In the genomic region with DNA sequence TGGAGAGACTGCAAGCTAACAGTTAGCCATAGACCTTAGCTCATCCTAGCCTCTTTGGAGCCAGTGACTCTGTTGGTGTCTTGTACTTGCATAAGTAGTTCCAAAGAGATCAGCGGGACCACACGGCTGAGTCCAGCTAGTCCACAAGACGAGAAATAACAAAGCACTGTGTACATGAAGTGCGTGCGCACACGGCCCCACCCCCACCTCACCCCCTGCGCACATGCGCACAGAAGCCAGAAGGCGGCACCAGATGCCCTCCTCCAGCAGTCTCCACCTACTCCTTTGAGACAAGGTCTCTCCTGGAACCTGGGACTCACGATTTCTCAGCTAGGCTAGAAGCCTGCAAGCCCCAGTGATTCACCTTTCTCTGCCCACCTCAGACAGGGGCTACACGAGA, we compare ENCODE assay signal across 29 mouse cellular contexts. TPM values are rescaled to one million over a fixed set of nuclear protein-coding genes. Genes with fewer than 3 reads are reported as not detected.
A peak's percentile ranks its signal among the peaks of the same experiment; 100 is the strongest.
DNase-seq lines count a peak whose midpoint lies in the region; ATAC-seq and TF ChIP-seq lines count a peak whose summit lies in the region.
"Had no signal": no experiment of that assay in that cellular context is flagged by ENCODE, and none has a peak within 500 bp of the region (broad histone marks: within the 10 kb centered on the region; RNA-seq: fewer than 3 reads in every experiment).

No protein-coding gene starts in this region.

- H3K9me3 ChIP-seq in heart, embryonic 12.5 days (replicated peaks), result peaks cover 12% of the 10 kb centered on the region; the same call in 1 of the 2 replicates
- H3K9me3 ChIP-seq in E14TG2a.4 (ENCODE audit: low read length), result no peaks in the 10 kb centered on the region
- H3K9me3 ChIP-seq: forebrain, embryonic 13.5 days; intestine, embryonic 15.5 days; limb, embryonic 15.5 days; liver, embryonic 15.5 days; lung, embryonic 15.5 days; neural tube, embryonic 13.5 days had no signal

- no peaks in the 10 kb centered on the region for H3K27me3 ChIP-seq in heart, embryonic 12.5 days (replicated peaks)
- no peaks in the 10 kb centered on the region for H3K27me3 ChIP-seq in E14TG2a.4 (ENCODE audit: insufficient read depth, low read length)
- H3K27me3 ChIP-seq: forebrain, embryonic 13.5 days; intestine, embryonic 15.5 days; limb, embryonic 15.5 days; liver, embryonic 15.5 days; lung, embryonic 15.5 days; neural tube, embryonic 13.5 days had no signal

- no peak overlapping the region for H3K9ac ChIP-seq in heart, embryonic 12.5 days
- H3K9ac ChIP-seq: forebrain, embryonic 13.5 days; intestine, embryonic 15.5 days; limb, embryonic 15.5 days; liver, embryonic 15.5 days; lung, embryonic 15.5 days; neural tube, embryonic 13.5 days had no signal

- intact Hi-C loops in heart, postnatal 25 days (cut with DNase I), result no loop called here

- no peak overlapping the region for H3K4me2 ChIP-seq in heart, embryonic 12.5 days
- H3K4me2 ChIP-seq: forebrain, embryonic 13.5 days; intestine, embryonic 15.5 days; limb, embryonic 15.5 days; liver, embryonic 15.5 days; lung, embryonic 15.5 days; neural tube, embryonic 13.5 days had no signal

- peaks cover 25% of the 10 kb centered on the region for H3K4me1 ChIP-seq in heart, embryonic 12.5 days (replicated peaks)
- peaks cover 73% of the 10 kb centered on the region for H3K4me1 ChIP-seq in E14TG2a.4 (replicated peaks; ENCODE audit: low read depth, low read length)
- H3K4me1 ChIP-seq: forebrain, embryonic 13.5 days; intestine, embryonic 15.5 days; limb, embryonic 15.5 days; liver, embryonic 15.5 days; lung, embryonic 15.5 days; neural tube, embryonic 13.5 days had no signal

- H3K4me3 ChIP-seq in heart, embryonic 12.5 days, result no peak overlapping the region
- no peak overlapping the region for H3K4me3 ChIP-seq in layer of hippocampus, adult 2 months
- H3K4me3 ChIP-seq in E14TG2a.4 (replicated peaks; ENCODE audit: low read length), result peak overlapping the region; percentile 73
- H3K4me3 ChIP-seq: forebrain, embryonic 13.5 days; intestine, embryonic 15.5 days; limb, embryonic 15.5 days; liver, embryonic 15.5 days; lung, embryonic 15.5 days; megakaryocyte, embryonic 14.5 days; myocyte; neural tube, embryonic 13.5 days had no signal

- H3K27ac ChIP-seq in heart, embryonic 12.5 days (ENCODE audit: poor library complexity, severe bottlenecking), result peak overlapping the region; percentile 34
- peak overlapping the region; percentile 1; the same call in 1 of the 2 replicates for H3K27ac ChIP-seq in layer of hippocampus, adult 2 months
- H3K27ac ChIP-seq: forebrain, embryonic 13.5 days; intestine, embryonic 15.5 days; limb, embryonic 15.5 days; liver, embryonic 15.5 days; lung, embryonic 15.5 days; neural tube, embryonic 13.5 days had no signal

- DNase-seq in heart, postnatal 25 days (ENCODE audit: low spot score), result no peak
- DNase-seq in layer of hippocampus, adult 2 months (ENCODE audit: low spot score in 2 of 2), result no peak
- DNase-seq in layer of hippocampus, adult 8-10 months (ENCODE audit: low spot score in 2 of 2), result no peak
- peak; percentile 76 for DNase-seq in WW6 (ENCODE audit: low read depth, low spot score)
- no peak for DNase-seq in right cerebral cortex, adult 18-20 months
- DNase-seq in thymus, postnatal 14 days, result no peak
- DNase-seq: adrenal gland, postnatal 10 days; cerebellum, adult 8-10 months; cerebellum, postnatal 36 days; embryo, embryonic 11 days; kidney, adult 8-10 months; kidney, postnatal 10 days; layer of hippocampus, postnatal 36 days; lung, postnatal 36 days; midbrain, embryonic 14.5 days; right cerebral cortex, postnatal 4 days; thymus, adult 18-20 months; thymus, postnatal 4 days had no signal

- no peak for TF ChIP-seq CTCF in layer of hippocampus, adult 2 months (conservative IDR thresholded peaks at IDR 0.05)
- TF ChIP-seq CTCF in E14TG2a.4 (conservative IDR thresholded peaks at IDR 0.05; ENCODE audit: low read length), result no peak

- no peaks in the 10 kb centered on the region for H3K36me3 ChIP-seq in heart, embryonic 12.5 days
- no peaks in the 10 kb centered on the region for H3K36me3 ChIP-seq in E14TG2a.4 (ENCODE audit: insufficient read depth, low read length)
- H3K36me3 ChIP-seq: intestine, embryonic 15.5 days; limb, embryonic 15.5 days; liver, embryonic 15.5 days; lung, embryonic 15.5 days; neural tube, embryonic 13.5 days had no signal

- ATAC-seq in heart, embryonic 12.5 days (ENCODE audit: insufficient number of reproducible peaks, low FRiP score), result no peak
- ATAC-seq: forebrain, embryonic 13.5 days; hindbrain, embryonic 16.5 days; intestine, embryonic 15.5 days had no signal

- WGBS in heart, embryonic 12.5 days, result 82% methylated on average over 11 of the region's 11 CpGs

RNA-seq across cellular contexts. Expression of a gene that starts 23.8 kb away (rescaled TPM):
- polyA plus RNA-seq in heart, embryonic 12.5 days (2016; fragmentation: Nextera tagmentation; extraction: Ambion mirVana), result 39.4 and 40.8 TPM in 2 replicates
- total RNA-seq in heart, postnatal 25 days (2021), result 10 to 100 TPM; 19.7 to 21.8 TPM
- total RNA-seq in layer of hippocampus, adult 2 months (2021), result 10 to 100 TPM; 51.4 to 56.1 TPM
- 10 to 100 TPM; 48.5 to 56.0 (median 53.2) TPM for total RNA-seq in layer of hippocampus, adult 8-10 months (2022)

RNA-seq across cellular contexts. Expression of a gene that starts 24.8 kb away (rescaled TPM):
- polyA plus RNA-seq in heart, embryonic 12.5 days (2016; fragmentation: Nextera tagmentation; extraction: Ambion mirVana), result 78.3 and 81.8 TPM in 2 replicates
- total RNA-seq in heart, postnatal 25 days (2021), result 10 to 100 TPM; 72.6 to 75.8 TPM
- total RNA-seq in layer of hippocampus, adult 2 months (2021), result 10 to 100 TPM; 96.5 to 97.1 TPM
- total RNA-seq in layer of hippocampus, adult 8-10 months (2022), result 10 to 100 TPM; 84.7 to 97.3 (median 90.5) TPM
